Comparison of ENCODE assay signal across 24 mouse cellular contexts in the genomic region with DNA sequence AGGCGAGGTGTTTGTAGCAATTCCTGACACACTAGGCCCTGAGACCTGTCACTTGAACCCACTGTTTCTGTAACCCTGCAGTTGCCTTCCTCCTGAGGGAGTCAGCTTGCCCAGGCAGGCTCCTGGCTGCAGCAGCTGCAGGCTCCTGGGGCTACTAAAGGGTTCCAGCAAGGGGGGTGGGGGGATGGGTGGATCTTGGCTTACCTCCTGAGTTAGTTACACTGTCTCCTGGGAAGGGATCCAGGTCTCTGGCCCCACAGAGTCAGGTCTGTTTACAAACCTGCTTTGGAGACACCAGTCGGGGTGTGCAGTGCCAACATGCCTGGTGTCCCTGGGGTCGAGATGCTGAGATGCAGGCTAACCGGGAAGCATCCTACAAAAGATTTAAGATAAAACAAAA. TPM values are rescaled to one million over a fixed set of nuclear protein-coding genes. Genes with fewer than 3 reads are reported as not detected.
DNase-seq lines count a peak whose midpoint lies in the region; ATAC-seq and TF ChIP-seq lines count a peak whose summit lies in the region.
"Had no signal": no experiment of that assay in that cellular context is flagged by ENCODE, and none has a peak within 500 bp of the region (broad histone marks: within the 10 kb centered on the region; RNA-seq: fewer than 3 reads in every experiment).

No protein-coding gene starts in this region.

- no peaks in the 10 kb centered on the region for H3K36me3 ChIP-seq in hindbrain, postnatal 0 days (ENCODE audit: insufficient read depth, low read length)
- H3K36me3 ChIP-seq in hindbrain, embryonic 14.5 days (replicated peaks; ENCODE audit: control insufficient read depth, insufficient read depth), result no peaks in the 10 kb centered on the region
- no peaks in the 10 kb centered on the region for H3K36me3 ChIP-seq in embryonic facial prominence, embryonic 11.5 days (replicated peaks; ENCODE audit: control insufficient read depth, insufficient read depth, low read depth, low read length)
- H3K36me3 ChIP-seq in thymus, adult 2 months (ENCODE audit: control insufficient read depth, insufficient read depth, low read length), result no peaks in the 10 kb centered on the region
- H3K36me3 ChIP-seq: heart, embryonic 12.5 days; hindbrain, embryonic 12.5 days; midbrain, embryonic 15.5 days had no signal

- DNase-seq in cerebellum, postnatal 36 days, result peak; percentile 16 to 20
- no peak for DNase-seq in cerebellum, adult 11-12 months
- peak; percentile 37 for DNase-seq in hindbrain, postnatal 0 days (ENCODE audit: low spot score)
- DNase-seq in hindbrain, embryonic 14.5 days (ENCODE audit: low spot score), result no peak
- DNase-seq in embryonic facial prominence, embryonic 11.5 days (ENCODE audit: low spot score), result peak; percentile 36
- DNase-seq in gastrocnemius, postnatal 14 days, result peak; percentile 56
- no peak for DNase-seq in B cell, adult 2 months
- no peak for DNase-seq in thymus, adult 2 months
- DNase-seq: adrenal gland, adult 2 months; kidney, adult 9 months; kidney, postnatal 25 days; layer of hippocampus, adult 9-11 months; right cerebral cortex, postnatal 4 days; thymus, postnatal 25 days had no signal

- no peak for TF ChIP-seq CTCF in hindbrain, postnatal 0 days (IDR thresholded peaks at IDR 0.05; ENCODE audit: low read depth)
- no peak for TF ChIP-seq CTCF in thymus, adult 2 months (IDR thresholded peaks at IDR 0.05; ENCODE audit: borderline replicate concordance, control insufficient read depth, extremely low read depth, insufficient read depth, low read length, poor library complexity)

- no peaks in the 10 kb centered on the region for H3K9me3 ChIP-seq in hindbrain, postnatal 0 days (ENCODE audit: low read length)
- H3K9me3 ChIP-seq in hindbrain, embryonic 14.5 days (ENCODE audit: control insufficient read depth, low read length), result no peaks in the 10 kb centered on the region
- no peaks in the 10 kb centered on the region for H3K9me3 ChIP-seq in embryonic facial prominence, embryonic 11.5 days (replicated peaks; ENCODE audit: control insufficient read depth, low read length)
- H3K9me3 ChIP-seq: hindbrain, embryonic 12.5 days; megakaryocyte, embryonic 14.5 days; midbrain, embryonic 15.5 days had no signal

- no peak overlapping the region for H3K4me2 ChIP-seq in hindbrain, postnatal 0 days (ENCODE audit: low read depth, low read length)
- no peak overlapping the region for H3K4me2 ChIP-seq in hindbrain, embryonic 14.5 days (replicated peaks)
- H3K4me2 ChIP-seq in embryonic facial prominence, embryonic 11.5 days (ENCODE audit: low read depth, low read length), result no peak overlapping the region
- H3K4me2 ChIP-seq: heart, embryonic 12.5 days; hindbrain, embryonic 12.5 days; liver, embryonic 11.5 days; midbrain, embryonic 15.5 days had no signal

- no peak for ATAC-seq in hindbrain, postnatal 0 days
- ATAC-seq in hindbrain, embryonic 14.5 days (ENCODE audit: low FRiP score), result no peak
- ATAC-seq in embryonic facial prominence, embryonic 11.5 days (replicated peaks; ENCODE audit: insufficient number of reproducible peaks, low FRiP score, low TSS enrichment, low read depth), result no peak
- ATAC-seq: midbrain, embryonic 15.5 days had no signal

- no peak overlapping the region for H3K4me3 ChIP-seq in hindbrain, postnatal 0 days (ENCODE audit: low read length)
- no peak overlapping the region for H3K4me3 ChIP-seq in hindbrain, embryonic 14.5 days (replicated peaks; ENCODE audit: low read length)
- no peak overlapping the region for H3K4me3 ChIP-seq in embryonic facial prominence, embryonic 11.5 days (ENCODE audit: low read depth, low read length)
- no peak overlapping the region for H3K4me3 ChIP-seq in thymus, adult 2 months (ENCODE audit: control insufficient read depth, insufficient read depth, low read length)
- H3K4me3 ChIP-seq: heart, embryonic 12.5 days; hindbrain, embryonic 12.5 days; megakaryocyte, embryonic 14.5 days; midbrain, embryonic 15.5 days had no signal

- TF ChIP-seq POLR2A in thymus, adult 2 months (IDR thresholded peaks at IDR 0.05; ENCODE audit: control insufficient read depth, extremely low read depth, insufficient read depth, low read length, poor library complexity), result no peak

- H3K27ac ChIP-seq in hindbrain, postnatal 0 days, result no peak overlapping the region
- no peak overlapping the region for H3K27ac ChIP-seq in hindbrain, embryonic 14.5 days
- H3K27ac ChIP-seq in embryonic facial prominence, embryonic 11.5 days (replicated peaks; ENCODE audit: low read depth, low read length), result no peak overlapping the region
- H3K27ac ChIP-seq in thymus, adult 2 months (ENCODE audit: control insufficient read depth, insufficient read depth, low read length), result no peak overlapping the region
- H3K27ac ChIP-seq: hindbrain, embryonic 12.5 days; midbrain, embryonic 15.5 days had no signal

- intact Hi-C loops in gastrocnemius, postnatal 14 days (cut with DNase I; ENCODE audit: low total_unique reads), result no loop called here

- H3K27me3 ChIP-seq in hindbrain, postnatal 0 days (ENCODE audit: insufficient read depth, low read length), result no peaks in the 10 kb centered on the region
- no peaks in the 10 kb centered on the region for H3K27me3 ChIP-seq in hindbrain, embryonic 14.5 days (ENCODE audit: control insufficient read depth, insufficient read depth, low read length)
- H3K27me3 ChIP-seq in embryonic facial prominence, embryonic 11.5 days (ENCODE audit: control insufficient read depth, insufficient read depth, low read length), result no peaks in the 10 kb centered on the region
- H3K27me3 ChIP-seq in thymus, adult 2 months (ENCODE audit: control insufficient read depth, insufficient read depth, low read length), result no peaks in the 10 kb centered on the region
- H3K27me3 ChIP-seq: heart, embryonic 12.5 days; hindbrain, embryonic 12.5 days; midbrain, embryonic 15.5 days had no signal

- no peak overlapping the region for H3K9ac ChIP-seq in hindbrain, postnatal 0 days (replicated peaks; ENCODE audit: low read length)
- no peak overlapping the region for H3K9ac ChIP-seq in hindbrain, embryonic 14.5 days
- no peak overlapping the region for H3K9ac ChIP-seq in embryonic facial prominence, embryonic 11.5 days (replicated peaks; ENCODE audit: low read length)
- H3K9ac ChIP-seq: heart, embryonic 12.5 days; hindbrain, embryonic 12.5 days; midbrain, embryonic 15.5 days had no signal

- H3K4me1 ChIP-seq in hindbrain, postnatal 0 days (ENCODE audit: insufficient read depth, low read length), result no peaks in the 10 kb centered on the region
- H3K4me1 ChIP-seq in hindbrain, embryonic 14.5 days (replicated peaks; ENCODE audit: control insufficient read depth, insufficient read depth, low read length), result no peaks in the 10 kb centered on the region
- H3K4me1 ChIP-seq in embryonic facial prominence, embryonic 11.5 days (ENCODE audit: control insufficient read depth, insufficient read depth, low read length), result no peaks in the 10 kb centered on the region
- peaks cover 3% of the 10 kb centered on the region; the same call in 1 of the 2 replicates for H3K4me1 ChIP-seq in thymus, adult 2 months (replicated peaks; ENCODE audit: control insufficient read depth, insufficient read depth, low read length)
- H3K4me1 ChIP-seq: hindbrain, embryonic 12.5 days; midbrain, embryonic 15.5 days had no signal

- WGBS in hindbrain, postnatal 0 days, result 41% methylated on average over 4 of the region's 4 CpGs
- 63% methylated on average over 4 of the region's 4 CpGs for WGBS in hindbrain, embryonic 14.5 days
- WGBS in embryonic facial prominence, embryonic 11.5 days, result 57% methylated on average over 4 of the region's 4 CpGs
- WGBS in thymus, adult 2 months, result 98% methylated on average over 4 of the region's 4 CpGs

RNA-seq across cellular contexts. Expression of a gene that starts 15.5 kb away (rescaled TPM):
- 0.14 and 0.42 TPM in 2 replicates for total RNA-seq in hindbrain, postnatal 0 days (2014; rRNA removed)
- polyA plus RNA-seq in hindbrain, postnatal 0 days (2015; fragmentation: Nextera tagmentation; extraction: Ambion mirVana), result 0.06 and 0.15 TPM in 2 replicates
- 0.17 TPM in 1 of 2 replicates, not detected in the other for polyA plus RNA-seq in hindbrain, embryonic 14.5 days (2014; fragmentation: Nextera tagmentation; extraction: Ambion mirVana)
- polyA plus RNA-seq in embryonic facial prominence, embryonic 11.5 days (2014; fragmentation: Nextera tagmentation; extraction: Ambion mirVana), result 0.21 TPM in 1 of 2 replicates, not detected in the other
- total RNA-seq in gastrocnemius, postnatal 14 days (2021), result under 1 TPM in 1 of 2 experiments, not detected in 1; 0.16 TPM
- polyA plus RNA-seq in thymus, adult 2 months (2012; rRNA removed), result 1.5 and 2.0 TPM in 2 replicates
- total RNA-seq: heart, postnatal 14 days; neutrophil, adult 5-6 weeks had no signal
- polyA plus RNA-seq: C2C12; heart, embryonic 12.5 days; intestine, embryonic 14.5 days; limb, embryonic 11.5 days; liver, embryonic 11.5 days; midbrain, embryonic 15.5 days had no signal

Comparison
In these comparisons a context has a peak if more than half of its experiments do, and no peak if none do; other contexts are left out.
1. DNase-seq: peak in cerebellum, postnatal 36 days (2 of 2), hindbrain, postnatal 0 days (single experiment), embryonic facial prominence, embryonic 11.5 days (single experiment) and gastrocnemius, postnatal 14 days (single experiment); none in cerebellum, adult 11-12 months (single experiment), hindbrain, embryonic 14.5 days (single experiment), B cell, adult 2 months (0 of 2) and thymus, adult 2 months (single experiment).